8 mouse cellular contexts compared by ENCODE assay signal in genomic region chr13:102573286-102573921, GRCm38 (mm10).
A peak's percentile ranks its signal among the peaks of the same experiment; 100 is the strongest.
DNase-seq lines count a peak whose midpoint lies in the region; ATAC-seq lines count a peak whose summit lies in the region.

No protein-coding gene starts in this region.

- H3K9me3 ChIP-seq in forebrain, embryonic 11.5 days (ENCODE audit: control insufficient read depth, low read length): no peaks in the 10 kb centered on the region
- H3K9me3 ChIP-seq in forebrain, embryonic 10.5 days: no peaks in the 10 kb centered on the region

- 0 out of 2 replicates have a peak, but pooled peaks have one; percentile 42 for ATAC-seq in forebrain, embryonic 11.5 days (replicated peaks; ENCODE audit: low FRiP score)
- ATAC-seq in monocyte, adult 5-6 weeks (replicated peaks; ENCODE audit: insufficient number of reproducible peaks, low FRiP score, low TSS enrichment, poor library complexity, severe bottlenecking): no peak

- DNase-seq in forebrain, embryonic 11.5 days (ENCODE audit: low spot score): no peak
- no peak for DNase-seq in forebrain, embryonic 10.5 days (ENCODE audit: extremely low spot score, low spot score)
- peak; percentile 91 for DNase-seq in brain, adult 2 months (ENCODE audit: low read depth, low spot score)
- DNase-seq in frontal cortex, postnatal 14 days (ENCODE audit: low spot score in 2 of 2): peak; percentile 42 to 73
- DNase-seq in layer of hippocampus, postnatal 36 days: peak; percentile 73
- peak; percentile 51 for DNase-seq in retina, postnatal 1 day
- DNase-seq in kidney, postnatal 25 days: no peak

- H3K4me3 ChIP-seq in forebrain, embryonic 11.5 days (ENCODE audit: low read depth, low read length): no peak overlapping the region
- no peak overlapping the region for H3K4me3 ChIP-seq in forebrain, embryonic 10.5 days

- H3K27me3 ChIP-seq in forebrain, embryonic 11.5 days (ENCODE audit: control insufficient read depth, insufficient read depth, low read length): no peaks in the 10 kb centered on the region
- H3K27me3 ChIP-seq in forebrain, embryonic 10.5 days (ENCODE audit: poor library complexity, severe bottlenecking): no peaks in the 10 kb centered on the region

- no peaks in the 10 kb centered on the region for H3K4me1 ChIP-seq in forebrain, embryonic 11.5 days (replicated peaks; ENCODE audit: control insufficient read depth, insufficient read depth, low read length)
- H3K4me1 ChIP-seq in forebrain, embryonic 10.5 days: peaks cover 17% of the 10 kb centered on the region

- no peaks in the 10 kb centered on the region for H3K36me3 ChIP-seq in forebrain, embryonic 11.5 days (ENCODE audit: control insufficient read depth, insufficient read depth, low read length)
- H3K36me3 ChIP-seq in forebrain, embryonic 10.5 days (replicated peaks): no peaks in the 10 kb centered on the region

- no peak overlapping the region for H3K9ac ChIP-seq in forebrain, embryonic 11.5 days (ENCODE audit: low read length)

- no peak overlapping the region for H3K4me2 ChIP-seq in forebrain, embryonic 11.5 days (ENCODE audit: low read depth, low read length, severe bottlenecking)

- H3K27ac ChIP-seq in forebrain, embryonic 11.5 days (ENCODE audit: low read depth, low read length): no peak overlapping the region
- no peak overlapping the region for H3K27ac ChIP-seq in forebrain, embryonic 10.5 days

- 47% methylated on average over 5 of the region's 5 CpGs for WGBS in forebrain, embryonic 11.5 days
- 57% methylated on average over 5 of the region's 5 CpGs for WGBS in forebrain, embryonic 10.5 days

Comparison
In these comparisons a context has a peak if more than half of its experiments do, and no peak if none do; other contexts are left out.
1. DNase-seq: peak in brain, adult 2 months (single experiment), frontal cortex, postnatal 14 days (2 of 2), layer of hippocampus, postnatal 36 days (2 of 2) and retina, postnatal 1 day (single experiment); none in forebrain, embryonic 11.5 days (single experiment), forebrain, embryonic 10.5 days (single experiment) and kidney, postnatal 25 days (0 of 2).